In the genomic region with DNA sequence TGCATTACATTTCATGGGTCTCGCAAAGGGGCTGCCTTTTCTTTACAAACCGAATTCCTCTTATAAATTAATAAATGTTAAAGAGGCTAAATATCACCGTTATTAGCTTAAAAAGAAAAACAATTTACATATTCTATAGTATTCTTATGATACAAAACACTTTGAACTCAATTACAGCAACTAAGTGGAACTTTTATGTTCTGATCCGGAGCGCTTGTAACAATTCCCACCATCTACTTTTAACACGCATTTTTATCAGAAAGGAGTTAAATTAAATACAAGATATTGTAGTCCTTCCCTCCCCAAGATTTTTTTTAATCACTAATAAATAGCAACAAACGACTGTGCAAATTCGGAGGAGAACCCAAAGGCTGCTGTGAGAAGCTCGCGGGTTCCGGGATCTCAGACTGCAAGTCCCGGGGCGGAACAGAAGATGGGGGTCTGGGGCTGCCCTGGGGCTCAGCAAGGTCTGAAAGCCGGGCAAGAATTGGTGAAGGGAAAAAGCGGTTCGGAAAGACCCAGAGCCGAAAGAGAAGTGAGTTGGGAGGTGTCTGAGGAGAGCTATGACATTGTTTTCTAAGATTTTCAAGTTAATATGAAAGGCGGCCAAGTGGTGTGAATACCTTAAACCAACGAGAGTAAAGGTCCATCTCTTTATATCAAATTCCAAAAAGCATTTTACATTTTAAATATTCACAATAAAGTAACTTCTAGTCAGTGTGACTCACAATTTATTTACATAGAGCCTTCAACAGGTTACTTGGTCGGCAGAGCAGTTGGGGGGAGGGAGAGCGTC, we compare ENCODE assay signal across 13 mouse cellular contexts. TPM values are rescaled to one million over a fixed set of nuclear protein-coding genes. Genes with fewer than 3 reads are reported as not detected.
DNase-seq lines count a peak whose midpoint lies in the region; ATAC-seq and TF ChIP-seq lines count a peak whose summit lies in the region.
"Had no signal": no experiment of that assay in that cellular context is flagged by ENCODE, and none has a peak within 500 bp of the region (broad histone marks: within the 10 kb centered on the region; RNA-seq: fewer than 3 reads in every experiment).

No protein-coding gene starts in this region.

- H3K27ac ChIP-seq in forebrain, embryonic 10.5 days = no peak overlapping the region
- H3K27ac ChIP-seq in forebrain, embryonic 12.5 days = no peak overlapping the region
- peak overlapping the region; percentile 80 for H3K27ac ChIP-seq in midbrain, embryonic 10.5 days (replicated peaks)
- H3K27ac ChIP-seq in midbrain, embryonic 16.5 days (ENCODE audit: low read length) = no peak overlapping the region
- H3K27ac ChIP-seq in midbrain, embryonic 12.5 days (replicated peaks) = no peak overlapping the region
- no peak overlapping the region for H3K27ac ChIP-seq in stomach, postnatal 0 days (replicated peaks)
- H3K27ac ChIP-seq: liver, embryonic 13.5 days had no signal

- no peak for TF ChIP-seq CTCF in stomach, postnatal 0 days (IDR thresholded peaks at IDR 0.05; ENCODE audit: low read depth)

- no peak for TF ChIP-seq EP300 in stomach, postnatal 0 days (optimal IDR thresholded peaks at IDR 0.05)

- no peak overlapping the region for H3K4me2 ChIP-seq in forebrain, embryonic 12.5 days
- no peak overlapping the region for H3K4me2 ChIP-seq in midbrain, embryonic 16.5 days (ENCODE audit: low read length)
- peak overlapping the region; percentile 44 for H3K4me2 ChIP-seq in midbrain, embryonic 12.5 days (replicated peaks)
- H3K4me2 ChIP-seq in stomach, postnatal 0 days (replicated peaks; ENCODE audit: low read depth) = no peak overlapping the region
- H3K4me2 ChIP-seq: liver, embryonic 13.5 days had no signal

- H3K36me3 ChIP-seq in forebrain, embryonic 10.5 days (replicated peaks) = no peaks in the 10 kb centered on the region
- H3K36me3 ChIP-seq in forebrain, embryonic 12.5 days (replicated peaks) = no peaks in the 10 kb centered on the region
- H3K36me3 ChIP-seq in midbrain, embryonic 10.5 days = no peaks in the 10 kb centered on the region
- H3K36me3 ChIP-seq in midbrain, embryonic 16.5 days (ENCODE audit: control insufficient read depth, insufficient read depth, low read length) = no peaks in the 10 kb centered on the region
- H3K36me3 ChIP-seq in midbrain, embryonic 12.5 days = no peaks in the 10 kb centered on the region
- H3K36me3 ChIP-seq in stomach, postnatal 0 days (ENCODE audit: control insufficient read depth, insufficient read depth, low read length) = no peaks in the 10 kb centered on the region
- H3K36me3 ChIP-seq: liver, embryonic 13.5 days had no signal

- H3K4me3 ChIP-seq in forebrain, embryonic 10.5 days = peak overlapping the region; percentile 42; the same call in 1 of the 2 replicates
- H3K4me3 ChIP-seq in forebrain, embryonic 12.5 days (replicated peaks) = no peak overlapping the region
- H3K4me3 ChIP-seq in midbrain, embryonic 10.5 days = peak overlapping the region; percentile 76
- H3K4me3 ChIP-seq in midbrain, embryonic 16.5 days (ENCODE audit: low read depth, low read length) = no peak overlapping the region
- peak overlapping the region; percentile 33 for H3K4me3 ChIP-seq in midbrain, embryonic 12.5 days
- H3K4me3 ChIP-seq in stomach, postnatal 0 days (ENCODE audit: low read depth, low read length) = 0 out of 2 replicates have a peak overlapping the region, but pooled peaks have one; percentile 8
- H3K4me3 ChIP-seq: liver, embryonic 13.5 days had no signal

- peak; percentile 41 for DNase-seq in forebrain, embryonic 10.5 days (ENCODE audit: extremely low spot score, low spot score)
- peak; percentile 46 for DNase-seq in midbrain, embryonic 10.5 days (ENCODE audit: low spot score)
- DNase-seq in stomach, postnatal 0 days (ENCODE audit: low spot score) = no peak
- DNase-seq in layer of hippocampus, postnatal 14 days (ENCODE audit: low spot score in 2 of 2) = no peak
- no peak for DNase-seq in urinary bladder, postnatal 4 days (ENCODE audit: low spot score in 2 of 2)
- DNase-seq: cerebellum, adult 9-11 months; layer of hippocampus, postnatal 36 days; liver, embryonic 13.5 days had no signal

- no peak overlapping the region for H3K9ac ChIP-seq in forebrain, embryonic 12.5 days
- H3K9ac ChIP-seq in midbrain, embryonic 16.5 days (ENCODE audit: low read depth, low read length) = no peak overlapping the region
- H3K9ac ChIP-seq in midbrain, embryonic 12.5 days (replicated peaks) = no peak overlapping the region
- H3K9ac ChIP-seq in stomach, postnatal 0 days (ENCODE audit: low read length) = no peak overlapping the region
- H3K9ac ChIP-seq: liver, embryonic 13.5 days had no signal

- peaks cover 22% of the 10 kb centered on the region for H3K4me1 ChIP-seq in forebrain, embryonic 10.5 days
- peaks cover 14% of the 10 kb centered on the region for H3K4me1 ChIP-seq in forebrain, embryonic 12.5 days
- H3K4me1 ChIP-seq in midbrain, embryonic 10.5 days = peaks cover 63% of the 10 kb centered on the region
- peaks cover under 1% of the 10 kb centered on the region; the same call in 1 of the 2 replicates for H3K4me1 ChIP-seq in midbrain, embryonic 16.5 days (ENCODE audit: control insufficient read depth, insufficient read depth, low read length)
- peaks cover 11% of the 10 kb centered on the region for H3K4me1 ChIP-seq in midbrain, embryonic 12.5 days
- no peaks in the 10 kb centered on the region for H3K4me1 ChIP-seq in stomach, postnatal 0 days (replicated peaks; ENCODE audit: control insufficient read depth, insufficient read depth)

- peaks cover 100% of the 10 kb centered on the region for H3K27me3 ChIP-seq in forebrain, embryonic 10.5 days (ENCODE audit: poor library complexity, severe bottlenecking)
- H3K27me3 ChIP-seq in forebrain, embryonic 12.5 days = peaks cover 90% of the 10 kb centered on the region
- peaks cover 100% of the 10 kb centered on the region for H3K27me3 ChIP-seq in midbrain, embryonic 10.5 days (ENCODE audit: low read depth, poor library complexity, severe bottlenecking)
- H3K27me3 ChIP-seq in midbrain, embryonic 16.5 days (ENCODE audit: control insufficient read depth, insufficient read depth, low read depth, low read length) = peaks cover 51% of the 10 kb centered on the region
- H3K27me3 ChIP-seq in midbrain, embryonic 12.5 days = peaks cover 88% of the 10 kb centered on the region
- peaks cover 23% of the 10 kb centered on the region; the same call in 1 of the 2 replicates for H3K27me3 ChIP-seq in stomach, postnatal 0 days (ENCODE audit: control insufficient read depth, insufficient read depth, low read length)

- no peak for ATAC-seq in forebrain, embryonic 12.5 days (ENCODE audit: low FRiP score)
- no peak for ATAC-seq in midbrain, embryonic 16.5 days
- no peak for ATAC-seq in midbrain, embryonic 12.5 days (ENCODE audit: low FRiP score, low read depth)
- no peak for ATAC-seq in stomach, postnatal 0 days (ENCODE audit: low FRiP score, low TSS enrichment)
- ATAC-seq: intestine, embryonic 16.5 days had no signal

- no peaks in the 10 kb centered on the region for H3K9me3 ChIP-seq in forebrain, embryonic 10.5 days
- no peaks in the 10 kb centered on the region for H3K9me3 ChIP-seq in forebrain, embryonic 12.5 days
- no peaks in the 10 kb centered on the region for H3K9me3 ChIP-seq in midbrain, embryonic 10.5 days (replicated peaks)
- H3K9me3 ChIP-seq in midbrain, embryonic 16.5 days (replicated peaks; ENCODE audit: control insufficient read depth, low read length, poor library complexity, severe bottlenecking) = no peaks in the 10 kb centered on the region
- no peaks in the 10 kb centered on the region for H3K9me3 ChIP-seq in midbrain, embryonic 12.5 days
- no peaks in the 10 kb centered on the region for H3K9me3 ChIP-seq in stomach, postnatal 0 days (ENCODE audit: control insufficient read depth, low read length)
- H3K9me3 ChIP-seq: liver, embryonic 13.5 days had no signal

- WGBS in forebrain, embryonic 10.5 days = under 1% methylated on average over 21 of the region's 21 CpGs
- WGBS in forebrain, embryonic 12.5 days = 1% methylated on average over 21 of the region's 21 CpGs
- WGBS in midbrain, embryonic 10.5 days = 3% methylated on average over 21 of the region's 21 CpGs
- 2% methylated on average over 21 of the region's 21 CpGs for WGBS in midbrain, embryonic 16.5 days
- WGBS in midbrain, embryonic 12.5 days = 2% methylated on average over 21 of the region's 21 CpGs
- WGBS in stomach, postnatal 0 days = 11% methylated on average over 21 of the region's 21 CpGs

RNA-seq across cellular contexts. Expression of gene Nkx6-1, which starts 6.4 kb away (rescaled TPM):
- 1.0 and 1.1 TPM in 2 replicates for polyA plus RNA-seq in forebrain, embryonic 10.5 days (2016; fragmentation: Nextera tagmentation; extraction: Ambion mirVana)
- 0.40 and 0.50 TPM in 2 replicates for polyA plus RNA-seq in forebrain, embryonic 12.5 days (2016; fragmentation: Nextera tagmentation; extraction: Ambion mirVana)
- polyA plus RNA-seq in midbrain, embryonic 10.5 days (2016; fragmentation: Nextera tagmentation; extraction: Ambion mirVana) = 9.0 and 11.0 TPM in 2 replicates
- polyA plus RNA-seq in midbrain, embryonic 16.5 days (2015; fragmentation: Nextera tagmentation; extraction: Ambion mirVana) = 0.94 and 1.6 TPM in 2 replicates
- polyA plus RNA-seq in midbrain, embryonic 12.5 days (2016; fragmentation: Nextera tagmentation; extraction: Ambion mirVana) = 6.0 and 7.8 TPM in 2 replicates
- 1.6 and 2.8 TPM in 2 replicates for polyA plus RNA-seq in stomach, postnatal 0 days (2015; fragmentation: Nextera tagmentation; extraction: Ambion mirVana)
- total RNA-seq in layer of hippocampus, postnatal 14 days (2021) = under 1 TPM; 0.48 to 0.60 TPM
- total RNA-seq: gastrocnemius, postnatal 4 days had no signal

Comparison
In these comparisons a context has a peak if more than half of its experiments do, and no peak if none do; other contexts are left out.
1. H3K4me3 ChIP-seq: peak in forebrain, embryonic 10.5 days (single experiment), midbrain, embryonic 10.5 days (single experiment), midbrain, embryonic 12.5 days (single experiment) and stomach, postnatal 0 days (single experiment); none in forebrain, embryonic 12.5 days (single experiment) and midbrain, embryonic 16.5 days (single experiment).
2. DNase-seq: peak in forebrain, embryonic 10.5 days (single experiment) and midbrain, embryonic 10.5 days (single experiment); none in stomach, postnatal 0 days (single experiment), layer of hippocampus, postnatal 14 days (0 of 2) and urinary bladder, postnatal 4 days (0 of 2).